Mouse (Mus musculus): ENCODE results near the gene Adamts20. TPM values are rescaled to one million over a fixed set of nuclear protein-coding genes. Genes with fewer than 3 reads are reported as not detected.
"Not testable (repeated sequence)": the region's sequence is repeated elsewhere in the genome, so short reads cannot be mapped to it uniquely, and the experiment has no call there.

The Adamts20 gene
- polyA plus RNA-seq, 2 experiments from 2014 or later = not detected

- no peak for ATAC-seq
Observed at GRCm38 (mm10) chr15:94444043-94444436, 21.2 kb downstream of the Adamts20 start.

GRCm38 (mm10) chr15:94443025-94443424, 22.2 kb downstream of the Adamts20 start:
- ATAC-seq = no peak

- no peak for ATAC-seq
Observed at GRCm38 (mm10) chr15:94435532-94435931, 29.7 kb downstream of the Adamts20 start.

GRCm38 (mm10) chr15:94430681-94431405, 34.4 kb downstream of the Adamts20 start:
- ATAC-seq = no peak

GRCm38 (mm10) chr15:94428726-94429125, 36.5 kb downstream of the Adamts20 start:
- no peak for ATAC-seq

- ATAC-seq = no peak
Observed at GRCm38 (mm10) chr15:94427482-94428214, 37.6 kb downstream of the Adamts20 start.

- ATAC-seq = no peak
Observed at GRCm38 (mm10) chr15:94420526-94420925, 44.7 kb downstream of the Adamts20 start.

- ATAC-seq = no peak
Observed at GRCm38 (mm10) chr15:94419167-94419566, 46.1 kb downstream of the Adamts20 start.

- ATAC-seq = no peak
Observed at GRCm38 (mm10) chr15:94418427-94418826, 46.8 kb downstream of the Adamts20 start.

GRCm38 (mm10) chr15:94417216-94418155, 47.7 kb downstream of the Adamts20 start:
- ATAC-seq = no peak

- no peak for ATAC-seq
Observed at GRCm38 (mm10) chr15:94409832-94410231, 55.4 kb downstream of the Adamts20 start.

GRCm38 (mm10) chr15:94406364-94406763, 58.9 kb downstream of the Adamts20 start:
- ATAC-seq = no peak

GRCm38 (mm10) chr15:94404071-94404545, 61.1 kb downstream of the Adamts20 start:
- ATAC-seq = no peak

GRCm38 (mm10) chr15:94403461-94404070, 61.7 kb downstream of the Adamts20 start:
- no peak for ATAC-seq

GRCm38 (mm10) chr15:94403018-94403417, 62.2 kb downstream of the Adamts20 start:
- ATAC-seq = no peak

- no peak for ATAC-seq
Observed at GRCm38 (mm10) chr15:94392737-94393136, 72.5 kb downstream of the Adamts20 start.

GRCm38 (mm10) chr15:94390127-94390526, 75.1 kb downstream of the Adamts20 start:
- ATAC-seq = not testable (repeated sequence)

- no peak for ATAC-seq
Observed at GRCm38 (mm10) chr15:94379425-94379824, 85.8 kb downstream of the Adamts20 start.

GRCm38 (mm10) chr15:94372548-94372947, 92.7 kb downstream of the Adamts20 start:
- no peak for ATAC-seq

GRCm38 (mm10) chr15:94349052-94349451, 116.2 kb downstream of the Adamts20 start:
- no peak for ATAC-seq

GRCm38 (mm10) chr15:94344317-94344716, 120.9 kb downstream of the Adamts20 start:
- ATAC-seq = no peak

- ATAC-seq = no peak
Observed at GRCm38 (mm10) chr15:94342365-94342764, 122.9 kb downstream of the Adamts20 start.
